Mouse (Mus musculus) bone marrow macrophage, adult 2 months (primary cell): ENCODE data around the gene LTO1.

Experiments used
- CTCF ChIP-seq: IDR thresholded peaks from 2 replicates; pipeline ENCODE4 v1.5.1; 2012; ENCODE audit warnings: low read depth, mild to moderate bottlenecking, low read length, moderate library complexity
- POLR2A ChIP-seq: IDR thresholded peaks from 2 replicates; pipeline ENCODE4 v1.6.1; 2012; ENCODE audit warnings: mild to moderate bottlenecking, low read depth, low read length, borderline replicate concordance

GRCm38 (mm10) chr7:144894191-144894590, 20.7 kb upstream of the LTO1 start:
- TF ChIP-seq CTCF, result peak; percentile 27; the same call in 1 of the 2 replicates
- no peak for TF ChIP-seq POLR2A
